Mouse (Mus musculus): ENCODE data around the gene Smyd3. TPM values are rescaled to one million over a fixed set of nuclear protein-coding genes. Genes with fewer than 3 reads are reported as not detected.

The Smyd3 gene
- total and polyA plus RNA-seq, 3 experiments = 2.7 to 8.1 (median 7.6) TPM

- Histone ChIP-seq H3K4me3 (no peak overlapping the region), H3K27ac (no peak overlapping the region), H3K36me3 (ENCODE audit: control insufficient read depth, insufficient read depth, low read length) (no peaks in the 10 kb centered on the region), H3K79me2 (replicated peaks; ENCODE audit: control insufficient read depth, insufficient read depth, low read length) (no peaks in the 10 kb centered on the region), H3K4me1 (ENCODE audit: control insufficient read depth, insufficient read depth, low read length) (no peaks in the 10 kb centered on the region), H3K27me3 (ENCODE audit: control insufficient read depth, insufficient read depth, low read length) (no peaks in the 10 kb centered on the region), H3K9ac (ENCODE audit: low read depth, low read length) (no peak overlapping the region)
- 43% methylated on average over 5 of the region's 5 CpGs for WGBS
- no peak for DNase-seq
- intact Hi-C loops (cut with DNase I) = no loop called here
- no peak for TF ChIP-seq CTCF (IDR thresholded peaks at IDR 0.05)
- TF ChIP-seq POLR2A (IDR thresholded peaks at IDR 0.05; ENCODE audit: insufficient read depth, low read depth, low read length) = no peak
- TF ChIP-seq EP300 (IDR thresholded peaks at IDR 0.05; ENCODE audit: insufficient read depth, low read depth, low read length) = no peak
These were observed 235.0 kb downstream of the Smyd3 start for GRCm38 (mm10) chr1:179282821-179283220.

DNA sequence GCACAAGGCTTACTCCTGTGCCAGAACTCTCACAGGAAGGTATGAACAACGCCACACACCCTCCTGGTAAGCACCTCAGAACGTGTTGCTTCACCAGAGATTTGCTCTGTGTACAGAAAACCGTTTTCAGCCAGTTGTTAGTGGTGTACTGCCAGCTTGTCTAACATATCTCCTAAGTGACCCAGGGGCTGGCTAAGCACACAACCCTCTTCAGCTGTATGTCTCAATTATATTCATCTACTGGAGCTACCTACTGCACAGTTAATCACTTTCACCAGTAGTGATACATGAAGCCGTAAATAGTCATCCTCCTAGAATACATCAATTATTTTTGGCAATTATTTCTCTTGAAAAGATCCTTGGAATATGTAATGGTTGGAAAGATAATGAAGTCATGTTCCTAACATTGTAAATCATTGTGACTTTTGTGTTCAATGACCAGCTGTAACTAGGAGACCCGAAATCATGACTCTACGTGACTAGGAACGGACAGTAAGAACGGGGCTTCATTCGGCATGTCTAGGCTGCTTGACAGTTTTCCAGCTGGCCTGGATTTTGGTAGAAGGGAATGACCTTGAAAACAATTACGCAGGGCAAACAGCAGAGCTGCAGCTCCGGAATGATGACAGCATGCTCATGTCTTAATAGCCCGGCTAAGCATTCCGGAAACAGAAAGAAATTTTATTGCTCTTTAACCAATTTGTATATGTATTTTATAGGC lies 236.3 kb downstream of the Smyd3 start:
- no peak overlapping the region for H3K9ac ChIP-seq (ENCODE audit: low read depth, low read length)
- no peaks in the 10 kb centered on the region for H3K79me2 ChIP-seq (replicated peaks; ENCODE audit: control insufficient read depth, insufficient read depth, low read length)
- 51% methylated on average over 13 of the region's 13 CpGs for WGBS
- H3K27ac ChIP-seq = no peak overlapping the region
- DNase-seq = peak; percentile 20 to 26
- intact Hi-C loops (cut with DNase I) = no loop called here
- H3K27me3 ChIP-seq (ENCODE audit: control insufficient read depth, insufficient read depth, low read length) = no peaks in the 10 kb centered on the region
- H3K4me1 ChIP-seq (ENCODE audit: control insufficient read depth, insufficient read depth, low read length) = no peaks in the 10 kb centered on the region
- no peak overlapping the region for H3K4me3 ChIP-seq
- no peak for TF ChIP-seq EP300 (IDR thresholded peaks at IDR 0.05; ENCODE audit: insufficient read depth, low read depth, low read length)
- no peak for TF ChIP-seq CTCF (IDR thresholded peaks at IDR 0.05)
- no peak for TF ChIP-seq POLR2A (IDR thresholded peaks at IDR 0.05; ENCODE audit: insufficient read depth, low read depth, low read length)
- no peaks in the 10 kb centered on the region for H3K36me3 ChIP-seq (ENCODE audit: control insufficient read depth, insufficient read depth, low read length)

GRCm38 (mm10) chr1:179279116-179279515 lies 238.7 kb downstream of the Smyd3 start:
- intact Hi-C loops (cut with DNase I) = no loop called here
- no peak for DNase-seq
- Histone ChIP-seq H3K36me3 (ENCODE audit: control insufficient read depth, insufficient read depth, low read length) (no peaks in the 10 kb centered on the region), H3K9ac (ENCODE audit: low read depth, low read length) (no peak overlapping the region), H3K4me3 (no peak overlapping the region), H3K4me1 (ENCODE audit: control insufficient read depth, insufficient read depth, low read length) (no peaks in the 10 kb centered on the region), H3K27ac (no peak overlapping the region), H3K79me2 (replicated peaks; ENCODE audit: control insufficient read depth, insufficient read depth, low read length) (no peaks in the 10 kb centered on the region), H3K27me3 (ENCODE audit: control insufficient read depth, insufficient read depth, low read length) (no peaks in the 10 kb centered on the region)
- 97% methylated on average over 4 of the region's 4 CpGs for WGBS
- TF ChIP-seq POLR2A (IDR thresholded peaks at IDR 0.05; ENCODE audit: insufficient read depth, low read depth, low read length) (no peak), EP300 (IDR thresholded peaks at IDR 0.05; ENCODE audit: insufficient read depth, low read depth, low read length) (no peak), CTCF (IDR thresholded peaks at IDR 0.05) (no peak)

DNA sequence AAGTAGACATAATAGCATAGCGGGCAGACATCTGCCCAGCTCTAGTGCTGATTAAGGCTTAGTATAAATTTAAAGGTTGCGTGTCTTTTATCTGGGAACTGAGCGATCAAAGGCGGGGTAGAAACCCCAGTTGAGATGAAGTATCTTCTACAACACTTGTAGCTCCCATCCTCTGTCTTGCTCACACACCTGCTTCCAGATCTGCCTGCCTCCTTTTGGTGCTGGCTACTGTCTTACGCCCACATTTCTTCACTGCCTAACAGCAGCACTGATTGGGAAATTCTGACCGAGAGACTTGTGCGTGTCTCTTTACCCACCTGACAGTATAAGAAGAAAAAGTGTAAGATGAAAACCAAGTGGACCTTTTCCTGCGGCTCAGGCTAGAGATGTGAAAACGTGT lies 240.5 kb downstream of the Smyd3 start:
- Histone ChIP-seq H3K79me2 (replicated peaks; ENCODE audit: control insufficient read depth, insufficient read depth, low read length) (no peaks in the 10 kb centered on the region), H3K9ac (ENCODE audit: low read depth, low read length) (no peak overlapping the region), H3K4me1 (ENCODE audit: control insufficient read depth, insufficient read depth, low read length) (no peaks in the 10 kb centered on the region), H3K27ac (no peak overlapping the region), H3K4me3 (no peak overlapping the region), H3K27me3 (ENCODE audit: control insufficient read depth, insufficient read depth, low read length) (no peaks in the 10 kb centered on the region), H3K36me3 (ENCODE audit: control insufficient read depth, insufficient read depth, low read length) (no peaks in the 10 kb centered on the region)
- TF ChIP-seq CTCF (IDR thresholded peaks at IDR 0.05) (no peak), POLR2A (IDR thresholded peaks at IDR 0.05; ENCODE audit: insufficient read depth, low read depth, low read length) (no peak), EP300 (IDR thresholded peaks at IDR 0.05; ENCODE audit: insufficient read depth, low read depth, low read length) (no peak)
- intact Hi-C loops (cut with DNase I) = no loop called here
- 95% methylated on average over 9 of the region's 9 CpGs for WGBS
- no peak for DNase-seq

DNA sequence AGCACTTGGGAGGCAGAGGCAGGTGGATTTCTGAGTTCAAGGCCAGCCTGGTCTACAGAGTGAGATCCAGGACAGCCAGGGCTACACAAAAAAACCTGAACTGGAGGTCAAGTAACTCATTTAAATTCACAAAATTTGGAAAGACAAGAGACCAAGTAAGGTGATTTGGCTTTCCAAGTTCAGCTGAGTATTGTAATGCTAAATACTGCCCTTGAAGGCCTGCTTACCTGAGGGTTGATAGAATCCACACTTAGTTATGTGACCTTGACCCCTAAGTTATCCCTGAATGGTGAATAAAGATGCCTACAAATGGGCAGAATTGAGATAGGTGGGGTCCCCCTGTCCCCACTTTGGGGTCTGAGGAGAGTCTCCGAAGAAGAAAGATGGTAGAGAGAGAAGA lies 241.0 kb downstream of the Smyd3 start:
- Histone ChIP-seq H3K36me3 (ENCODE audit: control insufficient read depth, insufficient read depth, low read length) (no peaks in the 10 kb centered on the region), H3K79me2 (replicated peaks; ENCODE audit: control insufficient read depth, insufficient read depth, low read length) (no peaks in the 10 kb centered on the region), H3K27ac (no peak overlapping the region), H3K4me3 (no peak overlapping the region), H3K27me3 (ENCODE audit: control insufficient read depth, insufficient read depth, low read length) (no peaks in the 10 kb centered on the region), H3K9ac (ENCODE audit: low read depth, low read length) (no peak overlapping the region), H3K4me1 (ENCODE audit: control insufficient read depth, insufficient read depth, low read length) (no peaks in the 10 kb centered on the region)
- TF ChIP-seq EP300 (IDR thresholded peaks at IDR 0.05; ENCODE audit: insufficient read depth, low read depth, low read length) (no peak), CTCF (IDR thresholded peaks at IDR 0.05) (no peak), POLR2A (IDR thresholded peaks at IDR 0.05; ENCODE audit: insufficient read depth, low read depth, low read length) (no peak)
- no peak for DNase-seq
- intact Hi-C loops (cut with DNase I) = no loop called here
- WGBS = 91% methylated on average over 1 of the region's 1 CpGs

GRCm38 (mm10) chr1:179272926-179273325 lies 244.9 kb downstream of the Smyd3 start:
- intact Hi-C loops (cut with DNase I) = no loop called here
- Histone ChIP-seq H3K9ac (ENCODE audit: low read depth, low read length) (no peak overlapping the region), H3K4me3 (no peak overlapping the region), H3K36me3 (ENCODE audit: control insufficient read depth, insufficient read depth, low read length) (no peaks in the 10 kb centered on the region), H3K27ac (no peak overlapping the region), H3K27me3 (ENCODE audit: control insufficient read depth, insufficient read depth, low read length) (no peaks in the 10 kb centered on the region), H3K79me2 (replicated peaks; ENCODE audit: control insufficient read depth, insufficient read depth, low read length) (no peaks in the 10 kb centered on the region), H3K4me1 (ENCODE audit: control insufficient read depth, insufficient read depth, low read length) (no peaks in the 10 kb centered on the region)
- TF ChIP-seq POLR2A (IDR thresholded peaks at IDR 0.05; ENCODE audit: insufficient read depth, low read depth, low read length) (no peak), EP300 (IDR thresholded peaks at IDR 0.05; ENCODE audit: insufficient read depth, low read depth, low read length) (no peak), CTCF (IDR thresholded peaks at IDR 0.05) (no peak)
- 82% methylated on average over 4 of the region's 4 CpGs for WGBS
- no peak for DNase-seq
